Mouse (Mus musculus) heart, embryonic 14.5 days (tissue): ENCODE measurements around the gene Bcl2l11. TPM values are rescaled to one million over a fixed set of nuclear protein-coding genes. Genes with fewer than 3 reads are reported as not detected.

ENCODE experiments used
- ATAC-seq: fragments of 200-750 bp; cut with Nextera tagmentation; 2 replicates; pipeline ENCODE4 v1.8.0; 2017; ENCODE audit warnings: low read depth, moderate TSS enrichment; ENCODE audit not compliant: insufficient number of reproducible peaks, insufficient read depth, low FRiP score
- H3K27ac ChIP-seq, 2 experiments: fragments of 200-500 bp in 1 of 2; fragments of 300-500 bp in 1 of 2; sonication (generic) in 1 of 2; replicated peaks in 1 of 2; 2 replicates each; pipeline ENCODE4 v1.5.1; 2012 to 2014; ENCODE audit warnings: low read depth in 2 of 2, low read length in 2 of 2, control low read depth in 1 of 2, mild to moderate bottlenecking in 1 of 2, mixed read lengths in 1 of 2; ENCODE audit not compliant: control insufficient read depth in 1 of 2, insufficient read depth in 1 of 2
- H3K27me3 ChIP-seq: fragments of 300-500 bp; sonication (generic); 2 replicates; pipeline ENCODE4 v1.6.1; 2014; ENCODE audit warnings: mild to moderate bottlenecking, low read length, control low read depth; ENCODE audit not compliant: control insufficient read depth, insufficient read depth
- H3K36me3 ChIP-seq: fragments of 300-500 bp; sonication (generic); 2 replicates; pipeline ENCODE4 v1.6.1; 2014; ENCODE audit warnings: mild to moderate bottlenecking, control low read depth, low read length, mixed read lengths; ENCODE audit not compliant: control insufficient read depth, insufficient read depth
- H3K4me1 ChIP-seq, 2 experiments: fragments of 200-500 bp in 1 of 2; fragments of 300-500 bp in 1 of 2; sonication (generic) in 1 of 2; 2 replicates each; pipeline ENCODE4 v1.6.1; 2012 to 2014; ENCODE audit warnings: low read length in 2 of 2, control low read depth in 1 of 2, mixed read lengths in 1 of 2; ENCODE audit not compliant: control insufficient read depth in 2 of 2, insufficient read depth in 2 of 2
- H3K4me2 ChIP-seq: fragments of 300-500 bp; sonication (generic); 2 replicates; pipeline ENCODE4 v1.6.1; 2014; ENCODE audit warnings: mild to moderate bottlenecking, low read length
- H3K4me3 ChIP-seq, 2 experiments: fragments of 200-500 bp in 1 of 2; fragments of 300-500 bp in 1 of 2; sonication (generic) in 1 of 2; 2 replicates each; pipeline ENCODE4 v1.5.1; 2012 to 2014; ENCODE audit warnings: low read length in 2 of 2, mild to moderate bottlenecking in 2 of 2, control low read depth in 1 of 2, low read depth in 1 of 2, moderate library complexity in 1 of 2; ENCODE audit not compliant: control insufficient read depth in 1 of 2, insufficient read depth in 1 of 2
- H3K9ac ChIP-seq: fragments of 300-500 bp; sonication (generic); 2 replicates; pipeline ENCODE4 v1.6.1; 2014; ENCODE audit warnings: mild to moderate bottlenecking, low read length
- H3K9me3 ChIP-seq: fragments of 300-500 bp; sonication (generic); 2 replicates; pipeline ENCODE4 v1.6.1; 2016; ENCODE audit warnings: low read length, control low read depth; ENCODE audit not compliant: control insufficient read depth
- WGBS: fragments of 180-500 bp; shearing (Covaris S2); extraction: QIAGEN DNeasy Blood & Tissue Kit; methylation state at CpG from one replicate; pipeline ENCODE4 v1.1.7; 2014; 5-methylcytosine and 5-hydroxymethylcytosine counted together
- polyA plus RNA-seq: library from polyadenylated mRNA; unstranded; fragments of >200 nt; fragmentation: Nextera tagmentation; extraction: Ambion mirVana; gene quantifications from 2 replicates; pipeline ENCODE4 v1.2.1, GENCODE M21; 2014

Gene Bcl2l11
- polyA plus RNA-seq, 1 experiment from 2014 or later: 21.0 TPM

DNA sequence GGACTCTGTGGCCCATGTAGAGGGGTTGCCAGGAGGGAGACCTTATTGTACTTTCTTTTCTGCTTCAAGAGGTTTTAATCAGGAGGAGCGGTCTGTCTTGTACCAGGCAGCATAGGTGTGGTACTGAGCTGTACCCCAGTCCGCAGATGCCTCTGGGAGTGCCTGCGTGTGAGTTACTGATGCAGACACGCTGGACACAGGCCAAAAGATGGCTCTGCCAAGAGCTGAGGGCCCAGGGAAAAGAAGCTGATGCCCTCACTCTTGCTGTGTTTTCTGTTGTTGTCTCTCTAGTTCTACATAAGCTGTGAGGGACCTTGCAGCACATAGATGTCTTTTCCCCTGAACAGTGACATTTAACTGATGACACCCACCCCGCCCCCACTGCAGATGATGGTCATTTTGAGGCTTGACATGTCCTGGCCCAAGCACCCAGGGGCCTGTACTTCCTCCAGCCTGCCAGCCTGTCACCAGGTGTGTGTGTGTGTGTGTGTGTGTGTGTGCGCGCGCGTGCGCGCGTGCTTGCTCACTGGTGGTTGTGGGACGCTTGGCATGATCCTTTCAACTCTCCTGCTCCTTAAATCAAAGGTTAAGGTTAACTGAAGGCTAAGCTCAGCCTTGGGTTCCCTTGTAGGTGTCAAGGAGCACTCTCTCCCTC is 29.7 kb downstream of the Bcl2l11 start:
- no peak overlapping the region for H3K9ac ChIP-seq
- peaks cover 41% of the 10 kb centered on the region for H3K36me3 ChIP-seq
- peaks cover 55 to 75% of the 10 kb centered on the region in 2 experiments for H3K4me1 ChIP-seq
- no peaks in the 10 kb centered on the region for H3K9me3 ChIP-seq
- 84% methylated on average over 13 of the region's 13 CpGs for WGBS
- no peak overlapping the region for H3K4me3 ChIP-seq
- H3K4me2 ChIP-seq: no peak overlapping the region
- H3K27me3 ChIP-seq: no peaks in the 10 kb centered on the region
- no peak for ATAC-seq
- H3K27ac ChIP-seq: no peak overlapping the region

DNA sequence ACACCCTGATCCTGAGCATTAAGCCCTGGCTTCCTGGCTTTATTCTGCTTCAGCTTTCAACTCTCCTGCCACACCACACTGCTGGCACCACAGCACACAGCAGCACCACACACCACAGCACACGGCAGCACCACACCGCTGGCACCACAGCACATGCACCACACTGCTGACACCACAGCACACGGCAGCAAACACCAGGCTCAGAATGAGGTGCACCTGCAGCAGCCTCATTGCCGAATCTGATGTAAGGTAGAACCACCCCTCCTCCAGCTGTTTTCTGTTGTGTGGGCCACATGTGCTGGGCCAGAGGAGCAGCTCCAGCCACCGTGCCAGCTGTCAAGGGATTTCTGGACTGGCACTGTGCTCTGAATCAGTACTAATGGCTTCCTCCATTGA is 30.2 kb downstream of the Bcl2l11 start:
- no peak overlapping the region for H3K4me2 ChIP-seq
- ATAC-seq: no peak

DNA sequence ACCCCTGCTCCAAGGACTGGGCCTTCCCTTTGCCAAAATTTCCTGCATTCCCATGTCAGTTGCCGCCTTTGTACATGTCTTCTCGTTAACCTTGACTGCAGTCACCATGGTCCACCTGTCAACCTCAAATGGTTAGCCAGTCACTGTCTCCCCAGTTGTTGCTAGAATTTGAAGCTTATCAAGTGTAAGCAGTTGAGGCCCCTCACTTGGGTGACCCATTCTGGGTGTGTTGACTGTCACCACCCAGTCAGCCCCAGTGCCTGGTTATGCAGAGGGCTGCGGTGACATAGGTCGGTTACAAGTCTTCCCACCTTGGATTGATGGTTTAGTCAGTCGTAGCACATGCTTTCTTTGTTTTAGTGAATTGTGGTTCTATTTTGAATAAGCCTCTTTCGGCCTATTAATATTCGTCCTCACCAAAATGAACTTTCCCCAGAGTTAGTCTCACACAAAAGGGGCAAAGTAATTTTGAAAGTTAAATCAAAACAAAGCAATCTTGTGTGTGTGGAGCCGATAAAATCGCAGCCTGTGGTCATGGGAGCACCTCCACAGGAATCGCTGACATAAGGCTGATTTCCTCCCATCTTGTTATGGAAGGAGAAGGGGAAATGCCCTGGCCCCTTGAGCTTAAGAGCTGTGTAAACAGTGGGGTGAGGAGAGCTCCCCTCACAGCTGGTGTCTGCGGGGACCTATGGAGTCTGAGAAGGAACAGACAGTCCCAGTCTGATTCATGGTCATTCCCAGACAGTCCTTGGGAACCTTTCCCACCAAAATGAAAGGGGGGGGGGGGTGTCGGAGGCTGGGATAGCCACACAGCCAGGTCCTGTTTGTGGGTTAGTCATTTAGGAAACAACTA is 30.9 kb downstream of the Bcl2l11 start:
- ATAC-seq: no peak
- 57% methylated on average over 12 of the region's 12 CpGs for WGBS
- H3K9me3 ChIP-seq: no peaks in the 10 kb centered on the region
- H3K4me1 ChIP-seq: peaks cover 57 to 83% of the 10 kb centered on the region in 2 experiments
- H3K9ac ChIP-seq: no peak overlapping the region
- H3K4me2 ChIP-seq: no peak overlapping the region
- no peak overlapping the region; a peak in 1 of 4 replicates for H3K27ac ChIP-seq
- no peak overlapping the region for H3K4me3 ChIP-seq
- no peaks in the 10 kb centered on the region for H3K27me3 ChIP-seq
- peaks cover 36% of the 10 kb centered on the region for H3K36me3 ChIP-seq

More for the DNA sequence above, 30.2 kb downstream of the Bcl2l11 start:
- no peak overlapping the region for H3K4me3 ChIP-seq
- H3K27me3 ChIP-seq: no peaks in the 10 kb centered on the region
- H3K27ac ChIP-seq: no peak overlapping the region
- WGBS: 74% methylated on average over 5 of the region's 5 CpGs
- no peaks in the 10 kb centered on the region for H3K9me3 ChIP-seq
- no peak overlapping the region for H3K9ac ChIP-seq
- H3K36me3 ChIP-seq: peaks cover 36% of the 10 kb centered on the region
- H3K4me1 ChIP-seq: peaks cover 55 to 76% of the 10 kb centered on the region in 2 experiments

DNA sequence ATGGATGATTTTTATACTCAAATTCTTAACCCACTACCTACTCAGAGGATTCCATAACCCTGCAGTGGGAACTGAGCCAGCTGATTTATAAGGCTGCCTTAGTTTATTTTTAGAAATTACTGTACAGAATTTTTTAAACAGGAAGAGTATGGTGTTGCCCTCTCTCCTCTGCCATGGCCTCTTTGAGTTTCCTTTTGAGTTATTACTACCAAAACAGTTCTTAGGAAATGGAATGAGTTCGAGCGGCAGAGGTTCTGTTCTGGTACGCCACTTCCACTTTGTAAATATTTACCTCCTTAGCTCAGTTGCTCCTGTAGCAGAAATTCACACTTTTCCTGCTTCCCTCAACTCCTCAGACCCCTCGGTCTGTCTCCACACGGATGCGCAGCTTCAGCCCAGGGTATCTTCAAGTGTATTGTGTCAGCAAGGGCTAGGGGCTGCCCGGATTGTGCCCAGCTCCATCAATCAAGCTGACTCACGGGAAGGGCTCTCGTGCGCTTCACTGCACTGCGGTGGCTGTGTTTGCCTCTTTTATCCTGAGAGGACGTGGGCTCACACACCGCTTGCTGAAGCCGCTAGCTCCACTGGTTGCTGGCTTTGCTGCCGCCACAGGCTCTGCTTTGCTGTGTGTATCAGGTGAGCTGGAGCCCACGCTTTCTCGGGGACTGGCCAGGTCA is 33.0 kb downstream of the Bcl2l11 start:
- H3K4me2 ChIP-seq: no peak overlapping the region
- 73% methylated on average over 17 of the region's 17 CpGs for WGBS
- H3K9ac ChIP-seq: no peak overlapping the region
- no peak overlapping the region for H3K4me3 ChIP-seq
- H3K4me1 ChIP-seq: peaks cover 49 to 75% of the 10 kb centered on the region in 2 experiments
- ATAC-seq: no peak
- no peaks in the 10 kb centered on the region for H3K27me3 ChIP-seq
- H3K36me3 ChIP-seq: peaks cover 34% of the 10 kb centered on the region
- H3K9me3 ChIP-seq: no peaks in the 10 kb centered on the region
- H3K27ac ChIP-seq: no peak overlapping the region

DNA sequence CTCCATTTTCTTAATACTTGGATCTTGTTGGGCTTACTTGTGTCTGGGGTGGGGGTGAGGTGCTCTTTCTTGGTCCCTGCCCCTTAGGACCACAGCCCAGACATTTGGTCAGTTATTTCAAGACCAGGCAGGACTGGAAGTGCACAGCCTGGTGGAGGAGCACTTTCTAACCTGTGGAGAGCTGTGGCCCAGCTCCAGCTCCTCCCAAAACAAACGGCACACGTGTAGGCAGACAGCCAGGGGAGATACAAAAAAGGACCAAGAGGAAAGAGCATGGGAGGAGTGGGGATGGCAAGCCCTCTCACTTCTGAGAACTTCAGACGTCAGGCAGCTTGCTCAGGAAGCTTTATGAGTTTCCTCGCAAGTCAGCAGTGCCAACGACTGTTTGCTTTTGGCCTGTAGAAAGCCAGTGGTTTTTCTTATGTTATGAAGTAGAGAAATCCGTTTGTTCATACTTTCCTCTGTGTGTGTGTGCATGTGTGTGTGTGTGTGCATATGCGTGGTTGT is 33.8 kb downstream of the Bcl2l11 start:
- peaks cover 46 to 68% of the 10 kb centered on the region in 2 experiments for H3K4me1 ChIP-seq
- H3K27me3 ChIP-seq: no peaks in the 10 kb centered on the region
- no peak overlapping the region for H3K4me2 ChIP-seq
- WGBS: 59% methylated on average over 7 of the region's 7 CpGs
- no peak overlapping the region for H3K4me3 ChIP-seq
- no peak overlapping the region for H3K9ac ChIP-seq
- 0 out of 4 replicates have a peak overlapping the region, but pooled peaks of 1 of the 2 experiments have one; percentile 11 for H3K27ac ChIP-seq
- H3K36me3 ChIP-seq: peaks cover 34% of the 10 kb centered on the region
- no peak for ATAC-seq
- no peaks in the 10 kb centered on the region for H3K9me3 ChIP-seq

DNA sequence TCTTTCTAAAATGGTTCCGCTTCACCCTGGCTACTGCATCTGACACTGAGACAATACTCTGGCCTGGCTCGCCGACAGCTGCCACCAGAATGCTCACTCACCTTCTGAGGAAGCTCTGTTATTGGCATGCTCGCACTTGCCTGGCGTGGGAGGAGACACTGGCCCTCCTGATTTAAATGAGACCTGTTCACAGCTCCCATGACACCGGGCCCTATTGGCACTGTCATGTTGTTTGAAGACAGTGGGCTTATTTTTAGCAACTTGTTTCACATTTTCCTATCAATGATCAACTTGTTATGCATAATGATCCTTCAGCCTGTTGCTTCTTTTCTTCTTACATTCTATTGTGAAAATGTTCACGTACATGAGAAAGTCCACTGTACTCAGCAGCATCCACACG is 37.3 kb downstream of the Bcl2l11 start:
- H3K27me3 ChIP-seq: no peaks in the 10 kb centered on the region
- 45% methylated on average over 8 of the region's 8 CpGs for WGBS
- H3K4me3 ChIP-seq: no peak overlapping the region
- no peak overlapping the region for H3K27ac ChIP-seq
- H3K9ac ChIP-seq: no peak overlapping the region
- H3K4me2 ChIP-seq: no peak overlapping the region
- no peaks in the 10 kb centered on the region for H3K9me3 ChIP-seq
- H3K4me1 ChIP-seq: peaks cover 28 to 45% of the 10 kb centered on the region in 2 experiments
- peaks cover 28% of the 10 kb centered on the region for H3K36me3 ChIP-seq
- ATAC-seq: no peak
